Mouse (Mus musculus): ENCODE results near the gene Rmnd5a.

Gene Rmnd5a

DNA sequence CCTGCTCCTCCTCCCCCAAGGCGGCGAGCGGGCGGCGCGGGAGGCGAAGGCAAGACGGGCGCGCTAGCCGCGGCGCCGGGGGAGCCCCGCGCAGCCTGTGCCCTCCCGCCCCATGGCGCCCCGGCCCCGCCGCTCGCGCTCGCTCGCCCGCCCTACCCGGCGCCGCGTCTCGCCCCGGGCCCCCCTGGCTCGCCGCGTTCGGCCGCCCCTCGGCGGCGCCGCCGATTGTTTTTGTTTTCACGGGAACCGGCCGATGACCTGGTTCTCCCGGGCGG lies 283 bp downstream of the Rmnd5a start:
- DNase-seq: no peak

DNA sequence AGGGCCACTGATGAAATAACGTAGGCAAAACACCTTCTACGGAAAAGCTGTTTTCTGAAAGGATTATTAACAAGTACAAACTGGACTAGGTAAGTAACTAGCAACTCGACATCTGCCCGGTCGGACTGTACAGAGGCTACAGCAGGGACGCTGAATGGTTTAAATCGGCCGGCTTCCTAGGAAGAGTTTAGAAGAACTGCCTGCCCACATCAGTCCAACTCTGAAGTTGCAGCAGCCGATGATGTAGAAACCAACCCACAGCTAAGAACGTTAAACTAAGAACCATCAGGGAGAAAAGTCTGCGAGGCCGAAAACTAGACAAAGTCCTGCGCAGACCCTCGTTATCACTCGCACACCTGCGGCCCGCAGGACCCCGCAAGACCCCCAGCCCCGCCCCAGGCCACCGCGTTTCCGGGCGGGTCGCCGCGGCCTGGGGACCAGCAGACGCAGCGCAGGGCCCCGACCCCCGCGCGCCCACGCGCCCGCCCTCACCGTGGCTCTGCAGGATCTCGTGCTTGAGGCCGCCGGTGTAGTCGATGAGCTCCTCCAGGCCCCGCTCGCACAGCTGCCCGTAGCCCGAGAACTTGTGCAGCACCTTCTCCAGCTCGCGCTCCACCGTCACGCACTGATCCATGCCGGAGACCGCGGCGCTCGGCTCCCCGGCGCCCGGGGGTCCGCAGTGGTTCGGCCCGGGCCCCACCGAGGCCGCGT lies 776 bp downstream of the Rmnd5a start:
- DNase-seq: peak; percentile 56 to 64

DNA sequence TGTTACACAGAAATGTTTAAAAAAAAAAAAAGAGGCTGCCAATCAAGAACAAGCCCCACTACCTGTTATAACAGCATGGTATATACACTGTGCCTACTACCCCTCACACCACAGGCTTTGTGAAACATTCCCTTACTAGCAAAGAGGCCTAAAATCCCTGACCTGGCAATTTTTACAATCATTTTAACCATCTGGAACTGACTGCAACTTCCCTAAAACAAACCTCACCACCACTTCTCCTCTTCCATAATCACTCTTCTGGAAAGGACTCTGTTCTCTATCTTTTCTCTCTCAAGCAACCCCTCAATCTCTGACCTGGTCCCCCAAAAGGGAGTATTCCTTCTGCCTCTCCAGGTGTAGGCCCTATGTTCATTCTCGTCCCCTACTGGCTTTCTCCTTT lies 2.4 kb downstream of the Rmnd5a start:
- DNase-seq: no peak

DNA sequence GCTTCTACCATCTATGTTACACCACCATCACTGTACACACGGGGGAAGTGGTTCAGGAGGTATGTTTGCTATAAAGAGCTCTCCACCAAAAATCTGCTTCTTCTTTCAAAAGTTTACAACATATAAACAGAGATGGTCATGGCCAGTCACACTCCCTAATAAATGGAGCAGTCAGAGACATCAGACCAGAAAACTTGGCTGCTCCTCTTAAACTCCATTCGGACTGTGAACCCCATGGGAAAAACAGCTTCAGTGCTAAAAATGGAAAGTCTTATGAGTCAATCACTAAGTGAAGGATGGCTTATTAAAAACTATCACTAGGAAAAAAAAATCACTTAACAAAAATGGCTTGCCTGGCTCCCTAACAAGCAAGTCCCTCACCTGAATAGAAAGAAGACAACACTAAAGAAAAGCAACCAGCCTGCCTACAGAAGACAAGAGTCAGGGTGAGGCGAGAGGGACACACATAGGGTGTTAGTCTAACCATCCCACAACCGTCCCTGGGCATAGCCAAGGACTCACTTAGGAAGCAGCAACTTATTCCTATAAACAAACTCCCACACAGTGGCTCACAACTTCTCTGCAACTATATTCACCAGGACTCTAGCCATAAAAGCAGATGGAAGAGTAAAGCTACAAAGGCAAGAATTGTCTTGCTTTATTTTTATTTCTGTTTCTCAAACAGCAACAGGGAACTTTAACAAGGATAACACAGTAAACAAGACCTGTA lies 12.3 kb downstream of the Rmnd5a start:
- DNase-seq: no peak

DNA sequence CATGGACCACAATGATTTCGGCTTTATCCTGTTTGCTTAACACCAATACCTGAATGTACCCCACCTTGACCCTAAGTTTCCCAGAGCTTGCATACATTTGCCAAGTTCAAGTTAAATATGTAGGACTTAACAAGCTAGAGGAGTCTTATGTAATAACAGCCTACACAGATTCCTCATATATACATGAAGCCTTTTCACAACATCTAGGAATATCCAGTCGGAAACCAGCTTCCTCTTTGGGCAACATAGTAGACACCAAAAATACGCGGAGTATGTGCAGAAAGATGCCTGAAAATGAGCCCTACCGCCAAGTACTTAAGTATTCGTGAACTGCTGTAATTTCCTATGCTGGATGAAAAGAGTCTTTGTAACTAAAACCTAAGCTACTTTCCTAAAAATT lies 14.8 kb downstream of the Rmnd5a start:
- no peak for DNase-seq

DNA sequence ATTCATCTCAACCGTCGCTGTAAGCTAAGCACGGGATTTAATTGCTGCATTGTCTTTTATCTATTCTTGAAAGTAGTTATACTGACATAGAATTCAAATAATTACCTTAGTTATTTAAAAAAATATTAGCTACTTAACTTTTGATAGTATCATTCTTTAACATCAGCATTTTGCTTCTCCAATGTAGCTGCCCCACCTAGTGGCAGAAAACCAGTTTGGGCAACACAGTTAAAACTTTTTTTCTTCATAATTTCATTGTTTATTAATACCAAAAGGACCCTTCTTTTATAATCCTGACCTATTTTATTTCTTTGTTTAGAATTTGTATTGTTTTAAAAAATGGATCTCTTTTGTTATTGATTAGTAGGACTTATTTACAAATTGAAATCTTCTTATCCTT lies 17.3 kb downstream of the Rmnd5a start:
- DNase-seq: peak in 1 of 2 experiments; percentile 21

DNA sequence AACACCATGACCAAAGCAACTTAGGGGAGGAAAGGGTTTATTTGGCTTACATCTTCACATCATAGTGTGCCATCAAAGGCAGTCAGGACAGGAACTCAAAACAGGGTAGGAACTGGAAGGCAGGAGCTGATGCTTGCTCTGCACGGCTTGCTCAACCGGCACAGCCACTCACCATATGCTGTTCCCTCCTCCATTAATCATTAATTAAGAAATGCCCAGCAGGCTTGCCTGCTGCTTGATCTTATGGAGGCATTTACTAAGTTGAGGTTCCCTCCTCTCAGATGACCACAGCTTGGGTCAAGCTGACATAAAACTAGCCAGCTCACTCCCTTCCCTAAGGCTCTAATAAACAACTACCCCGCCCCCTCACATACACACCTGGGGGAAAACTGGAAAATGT lies 18.3 kb downstream of the Rmnd5a start:
- DNase-seq: no peak

DNA sequence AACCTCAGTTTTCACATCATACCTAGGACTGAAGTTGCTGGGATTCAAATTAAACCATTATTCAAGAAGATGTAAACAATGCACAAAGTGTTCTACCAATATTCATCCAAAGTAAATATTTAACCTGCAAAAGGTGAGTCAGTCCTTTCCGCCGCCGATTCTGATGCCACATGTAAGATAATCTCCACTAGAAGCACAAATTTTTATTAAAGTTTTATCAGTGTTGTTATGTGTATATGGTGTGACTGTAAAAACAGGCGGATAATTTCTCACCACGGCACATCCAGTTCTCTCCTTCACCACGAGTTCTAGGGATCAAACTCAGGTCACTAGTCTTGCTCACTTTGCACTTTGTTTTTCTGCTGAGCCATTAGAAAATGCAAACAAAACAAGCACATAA lies 19.6 kb downstream of the Rmnd5a start:
- DNase-seq: no peak

DNA sequence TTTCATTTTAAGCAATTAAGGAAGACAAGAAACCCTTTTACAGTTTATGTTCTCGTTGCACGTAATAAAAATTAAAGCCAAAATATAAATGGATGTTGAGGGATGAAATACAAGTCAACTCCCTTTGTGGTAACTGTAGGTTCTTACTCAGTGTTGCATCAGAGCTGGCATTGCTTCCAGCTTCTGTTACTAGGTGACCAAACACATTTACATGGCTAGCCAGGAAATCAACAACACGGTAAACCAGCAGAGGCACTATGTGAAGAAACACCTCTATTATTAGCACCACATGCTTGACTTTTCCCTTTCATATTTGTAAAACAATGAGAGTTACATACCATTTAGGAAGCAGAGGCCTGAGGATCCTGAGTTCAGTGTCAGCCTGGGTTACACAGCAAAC lies 21.6 kb downstream of the Rmnd5a start:
- DNase-seq: no peak

DNA sequence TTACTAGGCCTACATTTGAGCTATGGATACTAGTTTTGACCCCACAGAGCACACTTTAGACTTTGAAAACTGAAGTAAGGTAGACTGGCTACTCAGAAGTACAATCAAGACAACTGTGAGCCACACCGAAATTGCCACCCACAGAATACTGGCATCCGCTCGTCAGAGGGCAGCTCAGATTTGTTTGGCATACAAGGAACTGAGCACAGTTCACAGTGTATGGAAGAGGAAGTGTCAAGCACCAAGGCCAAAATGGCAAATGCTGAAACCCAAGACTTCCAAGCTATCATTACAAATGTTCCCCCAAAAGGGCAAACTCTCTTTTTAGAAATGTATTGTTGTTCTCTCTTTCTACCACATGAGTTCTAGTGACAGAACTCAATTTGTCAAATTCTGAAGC lies 25.0 kb downstream of the Rmnd5a start:
- no peak for DNase-seq

DNA sequence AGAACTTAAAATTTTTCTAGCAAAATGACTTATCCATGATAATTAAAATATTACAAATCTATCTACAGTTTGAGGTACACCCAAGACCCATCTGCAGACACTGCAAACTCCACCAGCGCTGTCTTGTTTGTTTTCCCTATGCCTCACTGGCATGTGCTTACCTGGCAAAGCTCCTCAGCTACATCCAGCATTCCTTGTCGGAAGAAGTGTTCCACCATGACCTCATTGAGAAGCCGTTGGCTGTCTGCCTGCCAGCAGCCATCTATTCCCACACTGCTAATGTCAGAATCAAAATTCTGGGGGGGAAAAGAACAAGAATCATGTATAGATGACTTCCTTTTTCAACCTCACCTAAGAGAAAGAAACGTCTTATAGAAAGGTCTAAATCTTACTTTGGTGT lies 25.8 kb downstream of the Rmnd5a start:
- DNase-seq: no peak

DNA sequence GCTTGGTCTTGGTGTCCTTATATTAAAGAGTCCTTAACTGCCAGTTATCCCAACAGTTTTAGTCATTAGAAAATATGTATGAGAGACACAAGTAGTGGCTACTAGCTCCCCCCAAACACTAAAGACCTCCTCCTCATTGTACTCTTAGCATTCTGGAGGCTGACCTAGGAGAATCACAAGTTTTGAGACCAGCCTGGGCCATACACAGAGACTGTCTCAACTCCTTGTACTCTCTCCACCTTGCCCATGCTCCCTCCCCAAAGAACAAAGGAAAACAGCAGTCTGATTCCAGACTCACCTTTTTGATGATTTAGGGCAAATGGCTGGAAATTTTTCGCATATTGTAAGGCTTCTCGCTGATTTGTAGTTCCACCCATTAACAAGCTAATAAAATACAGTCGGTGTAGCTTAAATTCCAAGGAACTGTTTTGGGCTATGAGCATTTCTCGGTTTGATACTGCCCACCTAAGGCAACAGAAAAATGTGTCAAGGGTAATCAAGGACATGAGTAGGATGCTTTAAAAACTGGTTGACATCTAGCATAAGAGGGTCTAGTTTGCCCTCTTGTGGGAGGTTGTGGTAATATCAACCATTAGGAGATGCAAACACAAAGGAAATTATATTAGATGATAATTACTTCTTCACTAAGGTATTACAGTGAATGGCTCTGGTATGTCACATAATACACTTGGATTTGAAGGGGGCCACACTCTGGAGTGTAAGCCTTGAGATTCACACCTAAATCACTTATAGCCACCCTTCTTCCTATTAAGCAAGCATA lies 41.4 kb downstream of the Rmnd5a start:
- no peak for DNase-seq

DNA sequence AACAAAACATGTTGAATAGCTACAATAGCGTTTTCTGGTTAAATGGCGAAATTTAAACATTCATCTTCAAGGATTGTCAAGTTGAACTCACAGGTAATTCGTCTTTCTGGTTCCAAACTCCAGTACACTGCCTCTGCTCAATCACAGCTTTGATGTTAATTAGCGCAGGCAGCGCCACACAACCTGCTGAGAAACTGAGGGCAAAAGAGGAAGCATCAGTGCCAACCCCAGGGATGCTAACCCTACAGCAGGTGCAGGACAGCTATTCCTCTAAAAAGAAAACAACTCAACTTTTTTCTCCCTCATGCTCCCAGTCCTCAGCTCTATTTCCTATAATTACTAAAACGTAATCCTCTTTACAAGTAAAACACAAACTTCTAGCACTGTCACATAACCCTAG lies 43.7 kb downstream of the Rmnd5a start:
- DNase-seq: no peak

DNA sequence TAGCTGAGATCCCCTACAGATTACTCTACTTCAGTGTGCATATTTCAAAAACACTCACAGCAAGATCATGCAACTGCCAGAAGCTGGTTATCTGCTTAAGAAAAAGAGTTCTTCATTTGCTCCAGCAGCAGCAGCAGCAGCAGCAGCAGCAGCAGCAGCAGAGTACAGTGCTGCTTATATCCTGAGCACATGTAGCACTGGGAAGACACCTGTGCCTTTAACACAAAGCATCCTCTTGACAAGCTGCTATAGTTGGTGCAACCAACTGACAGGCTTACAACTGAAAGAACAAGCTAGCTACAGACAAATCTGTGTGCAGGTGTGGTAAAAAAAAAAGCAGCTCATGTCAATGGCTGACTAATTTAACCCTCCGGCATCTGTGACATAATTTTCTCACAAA lies 44.4 kb downstream of the Rmnd5a start:
- no peak for DNase-seq

DNA sequence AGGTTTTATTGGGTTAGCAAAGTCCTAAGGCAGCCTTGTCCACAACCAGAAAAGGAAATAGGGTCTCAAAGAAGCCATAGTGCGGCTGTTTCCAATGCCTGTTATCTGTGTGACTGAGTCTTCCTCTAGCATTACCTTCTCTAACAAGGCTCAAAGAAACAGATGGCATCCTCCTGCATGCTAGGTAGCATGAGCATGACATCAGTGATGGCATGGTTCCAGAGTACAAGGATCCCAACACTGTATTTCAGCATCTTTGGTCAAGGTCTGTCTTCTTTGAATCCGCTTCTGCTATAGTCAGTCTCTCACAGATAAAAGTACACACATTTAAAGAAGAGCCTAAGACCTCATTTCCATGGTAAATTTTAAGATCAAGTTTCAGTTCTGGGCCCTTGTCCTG lies 49.9 kb downstream of the Rmnd5a start:
- DNase-seq: no peak

DNA sequence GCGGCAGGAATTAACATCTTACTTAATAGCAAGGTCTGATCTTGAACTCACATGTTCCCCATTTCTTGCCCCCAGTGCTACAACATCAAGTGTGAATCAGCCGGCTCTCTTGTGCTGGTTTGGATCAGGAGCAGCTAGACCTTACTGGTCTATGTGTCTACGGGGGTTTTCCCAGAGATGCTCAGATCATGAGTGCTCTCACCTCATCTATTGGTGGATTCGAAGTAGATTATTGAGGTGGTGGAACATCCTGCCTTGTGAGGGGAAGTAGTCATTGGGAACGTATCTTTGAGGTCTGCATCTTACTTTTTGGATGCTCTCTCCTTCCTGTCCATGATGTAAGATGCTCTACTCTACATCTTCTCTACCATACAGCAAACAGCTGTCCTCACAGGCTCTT lies 58.8 kb downstream of the Rmnd5a start:
- no peak for DNase-seq

DNA sequence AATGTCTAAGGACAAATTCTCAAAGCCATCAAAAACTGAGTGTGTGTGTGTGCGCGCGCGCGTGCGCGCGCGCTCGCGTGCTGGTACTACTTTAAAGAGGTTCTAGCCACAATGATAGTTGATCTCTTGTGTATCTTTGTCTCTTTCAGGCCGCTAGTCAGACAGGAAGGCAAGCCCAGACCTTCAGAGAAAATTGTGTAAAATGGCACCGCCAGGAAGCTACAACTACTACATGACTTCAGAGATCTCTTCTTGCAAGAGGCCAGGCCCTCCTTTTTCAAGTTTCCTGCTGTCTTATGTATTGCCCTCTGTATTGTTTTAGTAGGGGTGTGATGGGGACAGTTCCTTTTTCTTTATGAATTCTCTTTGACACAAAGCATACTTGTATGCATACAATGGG lies 63.7 kb downstream of the Rmnd5a start:
- DNase-seq: no peak

DNA sequence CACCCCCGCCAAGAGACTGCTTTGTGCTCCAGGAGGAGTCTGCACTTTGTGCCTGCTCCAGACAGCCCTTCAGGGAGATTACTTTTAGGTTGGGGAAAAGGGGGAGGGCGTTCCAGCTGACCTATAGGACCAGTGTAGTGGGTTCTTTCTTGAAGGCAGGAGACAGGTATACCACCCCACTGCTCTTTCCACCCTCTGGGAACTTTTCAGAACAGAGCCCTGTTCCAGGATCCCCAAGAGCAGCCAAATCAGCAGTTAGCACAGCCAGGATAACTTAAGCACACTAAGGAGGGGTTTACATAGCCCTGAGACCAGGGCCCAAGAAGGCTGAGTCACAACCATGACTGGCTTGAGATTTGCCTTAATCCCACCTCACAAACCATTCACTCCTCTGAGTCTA lies 65.5 kb downstream of the Rmnd5a start:
- DNase-seq: no peak

DNA sequence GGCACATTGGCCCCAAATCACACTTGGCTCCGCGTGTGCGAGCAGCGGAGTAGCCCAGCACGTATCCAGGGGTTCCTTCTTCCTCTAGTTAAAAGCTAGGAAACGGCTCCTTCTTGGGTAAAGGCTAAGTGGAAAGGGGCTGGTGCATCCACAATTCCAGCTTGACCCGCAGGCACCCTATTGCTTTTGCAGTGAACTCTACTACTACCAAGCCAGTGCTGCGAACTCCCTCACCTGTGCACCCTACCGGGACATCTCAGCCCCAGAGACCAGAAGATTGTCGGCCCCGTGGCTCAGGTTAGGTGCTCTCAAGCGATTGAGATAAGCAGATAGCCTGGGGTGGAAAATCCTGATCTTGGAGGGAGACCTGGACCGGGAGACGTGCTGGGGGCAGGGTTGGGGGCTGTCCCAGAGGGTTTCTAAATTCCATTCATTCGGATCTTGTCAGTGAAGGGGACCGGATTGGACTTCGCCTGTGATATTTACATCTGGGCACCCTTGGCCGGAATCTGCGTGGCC lies 66.1 kb downstream of the Rmnd5a start:
- no peak for DNase-seq

DNA sequence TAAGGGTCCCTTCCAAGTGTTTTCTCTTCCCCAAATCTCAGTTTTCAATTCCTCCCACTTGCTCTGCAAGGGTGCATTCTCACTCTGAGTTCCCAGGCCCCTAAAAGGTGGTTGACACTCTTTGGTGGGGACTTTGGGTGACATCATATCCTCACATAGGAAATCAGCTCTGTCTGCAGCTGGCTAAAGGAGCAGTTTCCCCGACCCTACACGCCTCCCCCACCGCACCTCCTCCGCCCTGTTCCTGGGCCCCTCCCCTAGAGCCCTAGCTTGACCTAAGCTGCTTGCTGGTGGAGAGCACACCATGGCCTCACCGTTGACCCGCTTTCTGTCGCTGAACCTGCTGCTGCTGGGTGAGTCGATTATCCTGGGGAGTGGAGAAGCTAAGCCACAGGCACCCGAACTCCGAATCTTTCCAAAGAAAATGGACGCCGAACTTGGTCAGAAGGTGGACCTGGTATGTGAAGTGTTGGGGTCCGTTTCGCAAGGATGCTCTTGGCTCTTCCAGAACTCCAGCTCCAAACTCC lies 67.1 kb downstream of the Rmnd5a start, which contains the start of gene Cd8a:
Gene Cd8a, plus strand, starts transcription at position 179 of the 527 bp plus-strand sequence.
- DNase-seq: no peak

DNA sequence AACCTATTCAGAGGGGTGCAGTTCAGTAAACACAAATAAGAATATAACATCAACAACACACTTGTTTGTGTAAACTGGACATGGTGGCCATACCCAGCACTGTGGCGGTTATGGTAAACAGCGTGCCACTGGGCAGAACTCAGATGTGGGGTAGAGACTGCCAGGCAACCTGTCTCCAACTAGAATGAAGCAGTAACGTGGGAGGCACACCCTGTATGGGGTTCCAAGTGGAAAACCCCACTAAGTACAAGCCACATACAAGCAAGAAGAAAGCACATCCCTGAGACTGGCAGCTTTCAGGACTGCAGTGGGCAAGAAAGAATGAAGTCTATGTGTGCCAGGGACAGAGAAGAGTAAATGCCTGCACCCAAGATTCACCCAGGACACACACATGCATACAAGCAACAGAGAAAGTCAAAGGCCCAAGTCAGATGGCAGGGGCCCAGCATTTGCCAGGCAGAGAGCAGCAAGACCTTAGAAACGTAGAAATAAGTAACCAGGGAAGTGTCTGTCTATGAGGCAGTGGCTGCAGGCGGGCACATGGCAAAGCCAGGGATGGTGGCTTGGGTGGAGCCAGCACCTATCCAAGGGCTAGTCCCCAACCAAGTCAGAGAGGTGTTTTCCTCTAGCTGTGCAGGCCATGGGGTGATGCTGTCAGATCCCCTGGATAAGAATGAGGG lies 68.3 kb downstream of the Rmnd5a start:
- DNase-seq: no peak

DNA sequence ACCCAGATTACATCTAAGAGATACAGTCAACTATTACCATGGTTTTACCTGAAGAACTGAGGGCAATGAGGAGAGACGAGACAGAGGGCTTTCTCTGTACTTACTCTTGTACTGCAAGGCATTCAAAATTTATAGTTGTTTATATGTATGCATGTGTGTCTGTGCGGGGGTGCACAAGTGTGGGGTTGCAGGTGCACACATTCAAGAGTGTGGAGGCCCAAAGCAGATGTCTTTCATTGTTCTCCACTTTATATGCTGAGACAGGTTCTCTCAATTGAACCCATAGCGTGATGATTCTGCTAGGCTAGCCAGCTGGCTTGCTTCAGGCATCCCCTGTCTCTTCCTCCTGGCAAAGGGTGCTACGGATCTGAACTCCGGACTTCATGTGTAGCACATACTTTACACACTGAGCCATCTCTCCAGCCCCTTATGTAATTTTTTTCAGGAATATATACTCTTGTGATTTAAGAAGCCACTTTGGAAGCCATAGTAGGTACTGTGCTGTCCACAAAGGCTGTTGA lies 69.3 kb downstream of the Rmnd5a start:
- no peak for DNase-seq

DNA sequence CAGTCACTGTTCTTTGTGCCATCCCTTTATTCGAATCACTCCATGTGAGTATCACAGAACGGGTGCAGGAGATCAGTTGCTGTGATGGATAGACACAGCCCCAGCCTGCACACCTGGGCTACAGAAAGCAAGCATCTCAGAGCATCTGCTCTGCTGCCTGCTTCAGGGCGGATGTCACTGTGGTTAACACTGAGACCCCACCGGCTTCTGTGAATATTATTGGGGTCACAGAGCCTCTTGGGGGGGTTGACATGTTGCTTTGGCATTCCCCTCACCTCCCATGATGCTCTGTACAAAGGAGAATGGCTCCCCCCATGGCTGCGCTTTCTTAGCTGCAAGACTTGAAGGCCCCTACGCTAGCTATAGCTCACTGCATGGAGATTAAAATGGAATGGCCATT lies 71.0 kb downstream of the Rmnd5a start:
- DNase-seq: no peak

All from spleen, adult 18-20 months (tissue).